Mouse (Mus musculus) adrenal gland, adult 18-20 months (tissue): ENCODE measurements around the gene Cep95. TPM values are rescaled to one million over a fixed set of nuclear protein-coding genes. Genes with fewer than 3 reads are reported as not detected.

ENCODE experiments used
- microRNA-seq, 2 experiments: library from miRNA; unstranded; fragments of <30 nt; microRNA quantifications; one replicate each; pipeline ENCODE4 v1.2.0; 2021; ENCODE audit warnings: borderline number of aligned reads in 2 of 2
- total RNA-seq, 2 experiments: library from RNA; stranded (reverse); gene quantifications; 1 replicate in 1 of 2; 2 replicates in 1 of 2; pipeline ENCODE4 v1.2.3; 2021

The Cep95 gene
- total RNA-seq, 2 experiments from 2014 or later = 7.6 to 8.4 TPM

Small RNAs within 50 kb of the gene (microRNA-seq; reads per million reads assigned to microRNA genes)
- gene Gm25994 = 0 reads per million in 2 experiments
- 8.6 to 10.9 reads per million in 2 experiments for gene Mir3064

Other genes with a start within 250 kb of the Cep95 start
- 10 to 100 TPM; 52.1 to 54.2 TPM for gene Tex2, start 175.8 kb upstream of the Cep95 start, total RNA-seq
- gene Pecam1, start 38.6 kb upstream of the Cep95 start, total RNA-seq = 10 to 100 TPM; 57.1 to 63.6 TPM
- gene Milr1, start 38.0 kb upstream of the Cep95 start, total RNA-seq = 1 to 10 TPM in 1 of 2 experiments, under 1 TPM in 1; 0.83 to 1.2 TPM
- 1 to 10 TPM; 4.3 to 6.1 TPM for gene Polg2, start 9.7 kb upstream of the Cep95 start, total RNA-seq
- 100 to 1,000 TPM; 828 to 881 TPM for gene Ddx5, start 67 bp upstream of the Cep95 start, total RNA-seq
- gene Smurf2, start 131.5 kb downstream of the Cep95 start, total RNA-seq = 10 to 100 TPM; 34.7 to 38.7 TPM
- gene Kpna2, start 210.3 kb downstream of the Cep95 start, total RNA-seq = 10 to 100 TPM; 16.7 to 36.4 TPM
- 1 to 10 TPM; 1.2 to 3.2 TPM for gene 1810010H24Rik, start 236.4 kb downstream of the Cep95 start, total RNA-seq